Mouse (Mus musculus) mesoderm, embryonic 11.5 days (tissue): ENCODE results near the gene Trio.

Experiments used
- DNase-seq: peaks from one replicate; pipeline ENCODE4 v3.0.0-alpha.2; 2012; ENCODE audit warnings: low read depth, low spot score

Gene Trio

DNA sequence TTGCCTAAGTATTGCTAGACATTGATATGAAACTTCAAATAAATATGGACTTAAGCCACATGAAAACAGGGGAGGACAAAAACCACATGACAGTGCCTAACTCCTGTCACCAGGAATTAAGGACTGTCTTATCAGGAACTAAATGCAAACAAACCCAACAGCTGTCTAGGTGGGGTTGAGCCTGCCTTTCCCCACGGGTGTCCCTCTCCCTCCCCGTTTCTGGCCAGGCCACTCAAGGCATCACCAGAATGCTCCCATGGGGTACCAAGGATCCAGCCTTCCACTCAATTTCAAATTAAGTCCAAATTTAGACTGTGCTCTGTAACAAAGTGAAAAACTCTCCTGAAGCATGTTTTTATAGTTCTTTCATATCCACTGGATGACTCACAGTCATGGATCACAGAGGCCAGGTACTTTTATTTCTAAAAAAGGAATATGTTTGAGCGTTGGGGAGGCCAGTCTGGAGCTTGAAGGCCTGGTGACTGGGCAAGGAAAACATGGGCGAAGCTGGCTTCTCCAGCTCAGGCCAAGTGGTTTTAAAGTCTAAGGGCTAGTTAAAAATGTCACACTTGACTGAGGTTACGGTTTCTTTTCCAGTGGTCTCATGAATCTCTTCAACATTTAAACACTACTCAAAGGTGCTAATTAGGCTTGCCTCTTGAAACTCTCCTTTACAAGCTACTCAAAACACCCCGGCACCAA lies 33.6 kb downstream of the Trio start:
- DNase-seq: no peak

DNA sequence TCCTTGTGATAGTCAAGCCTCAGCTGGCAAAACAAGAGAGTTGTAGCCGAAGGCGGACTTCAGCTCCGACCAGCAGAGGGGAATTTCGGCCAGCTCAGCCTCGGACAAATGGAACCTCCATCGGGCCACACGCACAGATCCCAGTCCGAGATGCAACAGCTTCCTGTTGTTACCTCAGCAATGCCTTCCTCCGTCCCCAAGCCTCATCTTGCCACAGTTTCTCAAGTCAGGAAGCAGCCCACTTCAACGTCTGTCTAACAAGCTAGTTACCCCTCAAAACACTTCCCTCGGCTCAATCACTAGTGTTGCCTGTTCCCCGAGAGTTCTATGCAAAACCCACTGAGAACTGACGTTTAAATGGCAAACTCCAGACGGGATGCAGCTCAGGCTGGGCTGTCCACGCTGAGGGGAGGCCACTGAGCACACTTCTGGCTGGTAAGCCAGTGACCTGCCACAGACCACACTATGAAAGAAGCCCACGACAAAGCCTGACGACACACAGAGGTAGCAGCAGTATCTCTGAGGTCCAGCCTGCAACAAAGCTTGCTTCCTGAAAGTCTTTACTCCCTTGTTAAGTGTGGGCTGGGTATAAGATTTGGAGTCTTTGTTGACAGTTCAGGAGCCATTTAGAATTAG lies 34.5 kb downstream of the Trio start:
- DNase-seq: no peak

DNA sequence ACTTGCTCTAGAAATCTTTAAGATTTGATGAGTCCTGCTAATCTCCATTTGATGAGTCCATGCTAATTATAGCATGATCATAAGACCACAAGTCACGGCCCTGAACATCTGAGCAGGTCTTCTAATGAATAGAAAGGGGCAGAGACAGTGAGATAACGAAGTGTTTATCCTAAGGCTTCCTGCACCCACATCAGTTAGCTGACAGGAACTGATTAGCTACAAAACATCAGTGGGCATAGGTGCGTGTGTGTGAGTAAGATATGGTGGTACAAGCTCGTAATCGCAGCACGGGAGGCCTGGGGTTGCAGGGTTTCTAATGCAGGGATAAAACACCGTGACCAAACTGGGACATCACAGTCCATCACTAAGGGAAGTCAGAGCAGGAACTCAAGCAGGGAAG lies 37.7 kb downstream of the Trio start:
- no peak for DNase-seq

DNA sequence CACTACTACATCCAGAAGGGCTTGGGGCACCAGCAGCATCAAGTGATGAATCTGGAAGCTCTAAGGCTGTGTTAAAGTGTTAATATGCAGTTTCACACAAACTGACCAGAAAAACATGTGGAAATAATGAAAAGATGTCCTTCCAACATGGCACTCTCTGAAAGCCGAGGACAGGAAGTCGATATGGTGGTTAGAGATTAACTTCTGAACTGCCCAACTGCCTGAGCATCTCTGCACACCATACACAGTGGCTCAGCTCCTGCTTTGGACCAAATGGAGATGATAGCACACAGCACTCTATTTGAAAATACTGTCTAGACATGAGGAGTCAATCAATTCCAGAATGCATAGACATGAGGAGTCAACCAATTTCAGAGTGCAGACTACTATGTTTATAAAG lies 40.8 kb downstream of the Trio start:
- DNase-seq: no peak

DNA sequence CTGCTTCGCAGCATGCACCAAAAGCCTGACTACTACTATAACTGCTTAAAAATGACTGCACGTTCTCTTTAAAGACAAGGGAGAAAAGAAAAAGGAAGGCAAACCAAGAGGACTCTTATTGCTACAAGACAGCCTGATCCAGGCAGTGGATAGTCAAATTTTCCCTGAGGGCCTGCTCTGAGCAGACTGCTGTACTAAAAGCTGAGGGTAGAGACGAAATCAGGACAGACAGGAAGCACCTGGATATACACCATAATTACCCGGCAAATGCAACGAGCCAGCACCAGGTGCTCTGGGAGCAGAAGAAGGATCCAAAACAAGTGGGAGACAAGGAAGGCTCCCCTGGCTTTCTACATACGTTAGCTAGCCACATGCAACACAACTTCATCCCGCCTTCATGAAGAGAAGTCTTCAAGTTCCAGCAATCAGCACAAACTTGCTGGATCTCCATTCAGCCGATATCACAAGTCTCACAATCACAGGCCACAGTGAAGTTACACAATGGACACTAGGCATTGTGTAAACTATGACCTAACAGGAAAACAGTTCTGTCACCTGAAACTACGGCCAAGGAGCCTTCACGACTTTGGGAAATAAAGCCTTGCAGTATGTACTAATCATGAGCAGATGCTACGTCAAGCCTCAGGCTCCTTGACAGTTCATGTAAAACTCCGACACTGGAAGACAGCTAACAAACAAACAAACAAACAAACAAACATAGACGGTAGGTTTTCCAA lies 43.7 kb downstream of the Trio start:
- DNase-seq: no peak

DNA sequence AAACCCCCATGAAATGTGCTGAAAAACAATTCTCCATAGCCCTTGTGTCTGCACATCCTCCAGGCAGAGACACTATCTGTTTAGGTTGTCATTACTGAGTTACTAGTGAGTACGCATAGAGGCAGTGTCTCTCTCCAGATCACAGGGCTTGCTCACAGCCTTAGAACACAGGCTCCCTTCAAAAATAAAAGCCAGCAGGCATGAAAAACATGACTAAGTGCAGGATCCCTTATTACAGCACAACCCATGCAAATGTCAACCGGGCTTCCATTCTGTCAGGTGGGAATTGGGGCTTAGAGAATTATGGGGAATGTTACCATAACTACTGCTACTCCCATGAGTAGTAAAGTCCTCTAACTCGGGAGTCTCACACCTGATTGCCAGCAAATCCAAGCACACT lies 44.4 kb downstream of the Trio start:
- no peak for DNase-seq

DNA sequence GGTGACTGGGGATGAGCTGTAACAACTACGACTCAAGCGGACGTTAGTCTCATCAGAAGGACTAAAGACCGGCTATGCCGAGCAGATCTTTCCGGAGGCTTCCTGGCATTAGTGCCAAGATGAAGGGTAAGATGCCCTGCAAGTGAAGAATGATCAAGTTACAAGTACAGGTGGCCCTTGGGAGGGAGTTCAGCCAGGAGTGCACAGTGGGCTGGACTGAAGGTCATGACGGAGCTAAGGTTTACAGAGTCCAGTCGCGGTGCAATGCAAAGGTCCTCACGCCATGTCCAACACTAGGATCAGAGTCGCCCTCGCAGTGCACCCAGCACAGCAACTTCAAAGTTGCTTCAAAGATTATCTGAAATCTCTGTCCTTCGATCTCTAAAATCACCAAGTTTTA lies 45.2 kb downstream of the Trio start:
- DNase-seq: no peak

DNA sequence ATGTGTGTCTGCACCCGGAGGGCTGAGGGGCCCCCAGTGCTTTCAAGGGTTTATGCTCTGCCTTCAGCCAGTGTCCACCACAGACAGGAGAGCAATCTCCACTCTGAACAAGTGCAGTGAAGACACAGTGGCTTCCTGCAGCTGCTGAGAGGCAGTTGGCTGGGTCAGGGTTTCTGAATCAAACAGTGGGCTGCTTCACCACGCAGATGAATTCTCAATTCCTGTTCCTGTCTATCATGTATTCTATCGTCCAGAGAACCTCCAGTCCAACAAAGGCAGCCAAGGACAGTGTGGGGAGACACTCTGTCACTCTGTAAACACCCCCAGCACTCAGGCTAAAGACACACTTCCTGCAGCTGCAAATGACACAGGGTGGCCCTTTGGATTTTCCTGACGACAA lies 48.7 kb downstream of the Trio start:
- no peak for DNase-seq

DNA sequence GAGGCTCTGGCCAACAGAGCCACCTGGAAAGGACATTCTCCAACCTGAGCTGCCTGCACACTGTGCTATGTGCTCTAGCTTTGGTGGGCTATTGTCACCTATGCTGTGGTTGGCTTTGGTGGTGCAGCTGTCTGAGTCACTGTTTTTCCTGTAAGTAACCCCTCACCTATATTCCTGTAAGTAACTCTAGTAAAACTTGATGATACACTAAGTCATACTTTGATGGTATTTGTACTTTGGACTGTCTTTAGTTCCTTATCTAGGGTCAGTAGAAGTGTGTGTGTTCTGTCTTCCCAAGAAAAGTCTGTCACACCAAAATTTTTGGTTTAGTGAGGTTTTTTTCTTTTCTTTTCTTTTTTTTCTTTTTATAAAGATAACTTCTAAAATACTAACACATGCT lies 49.3 kb downstream of the Trio start:
- DNase-seq: no peak

DNA sequence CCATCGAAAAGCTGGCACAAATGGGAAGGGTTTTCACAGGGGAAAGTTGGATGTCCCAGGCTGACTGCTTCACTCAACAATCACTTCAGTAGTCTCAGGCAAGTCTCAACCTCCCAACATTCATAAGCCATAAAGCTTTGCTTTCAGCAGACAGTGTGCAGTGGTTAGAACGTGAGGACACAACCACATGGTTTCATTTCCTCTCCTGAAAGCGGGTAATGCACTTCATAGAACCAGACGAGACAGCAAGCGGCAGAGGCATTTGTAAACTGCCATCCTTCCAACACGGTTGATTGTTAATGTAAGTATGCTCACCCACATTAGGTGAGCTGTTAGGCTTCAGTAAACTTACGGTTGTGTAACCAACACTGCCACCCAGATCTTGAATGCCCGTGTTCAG lies 51.0 kb downstream of the Trio start:
- DNase-seq: no peak

DNA sequence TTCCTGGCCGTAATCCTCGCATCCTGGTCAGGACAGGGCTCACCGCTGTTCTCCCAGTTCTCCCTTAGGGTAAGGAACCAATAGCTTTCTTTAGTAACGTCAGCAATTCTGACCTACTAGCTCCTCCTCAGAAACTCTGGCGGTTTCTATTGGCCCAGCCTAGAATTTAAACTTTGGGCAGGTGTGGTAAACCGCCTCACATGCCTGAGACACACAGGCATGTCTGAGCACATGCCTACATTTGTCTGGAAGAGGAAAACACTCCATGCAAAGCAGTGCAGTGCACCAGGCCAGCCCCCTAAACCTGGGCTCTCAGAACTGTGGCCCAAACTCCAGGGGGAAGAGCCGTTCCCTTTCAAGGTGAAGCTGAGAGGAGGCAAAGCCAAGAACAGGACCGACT lies 57.5 kb downstream of the Trio start:
- DNase-seq: no peak

DNA sequence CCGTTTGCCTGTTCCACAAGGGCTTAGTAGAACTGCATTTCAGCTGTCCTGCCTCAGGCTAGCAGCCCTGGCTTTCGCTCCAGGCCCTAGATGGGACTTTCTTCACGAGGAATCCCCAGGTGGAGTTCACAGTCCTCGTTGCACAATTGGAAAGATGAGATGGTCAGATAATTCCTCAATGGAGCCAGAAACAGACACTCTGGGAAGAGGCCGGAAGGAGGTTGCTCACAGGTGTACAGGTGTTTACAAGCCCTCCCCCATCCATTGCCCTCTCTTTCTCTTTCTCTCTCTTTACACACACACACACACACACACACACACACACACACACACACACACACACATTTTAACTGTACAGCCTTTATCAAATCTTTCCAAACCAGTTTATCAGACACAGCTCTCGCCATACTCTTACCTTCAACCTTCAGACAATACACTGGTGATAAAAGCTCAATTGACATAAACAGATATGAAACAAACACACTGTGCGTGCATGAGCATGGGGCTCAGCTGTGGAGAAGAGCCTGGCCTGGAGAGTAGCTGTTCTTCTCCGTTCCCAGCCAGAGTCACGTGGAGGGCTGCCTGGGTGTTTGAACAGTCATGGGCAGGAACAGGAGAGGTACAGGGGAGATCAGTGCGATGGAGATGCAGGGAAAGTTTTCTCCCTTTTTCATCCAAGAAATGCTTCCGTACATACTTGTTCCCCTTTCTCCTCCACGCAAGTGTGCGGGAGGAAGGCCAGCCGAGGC lies 58.3 kb downstream of the Trio start:
- no peak for DNase-seq

DNA sequence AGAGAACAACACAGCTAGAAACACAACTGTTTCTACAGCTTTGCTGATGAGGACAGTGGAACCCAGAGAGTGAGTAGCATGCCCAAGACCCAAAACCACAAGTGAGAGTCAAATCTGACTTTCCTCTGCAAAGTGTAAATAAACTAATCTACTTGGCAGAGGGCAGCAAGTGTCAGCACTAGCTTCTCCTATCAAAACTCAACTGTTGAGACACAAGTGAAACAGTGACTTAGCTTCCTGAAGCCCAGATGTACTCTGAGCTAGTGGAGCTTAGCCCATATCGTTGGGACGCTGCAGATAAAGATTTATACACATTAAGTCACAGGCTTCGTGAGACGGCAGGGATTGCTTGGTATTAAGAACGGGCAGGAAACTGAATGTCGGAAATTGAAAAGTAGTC lies 60.8 kb downstream of the Trio start:
- DNase-seq: no peak

DNA sequence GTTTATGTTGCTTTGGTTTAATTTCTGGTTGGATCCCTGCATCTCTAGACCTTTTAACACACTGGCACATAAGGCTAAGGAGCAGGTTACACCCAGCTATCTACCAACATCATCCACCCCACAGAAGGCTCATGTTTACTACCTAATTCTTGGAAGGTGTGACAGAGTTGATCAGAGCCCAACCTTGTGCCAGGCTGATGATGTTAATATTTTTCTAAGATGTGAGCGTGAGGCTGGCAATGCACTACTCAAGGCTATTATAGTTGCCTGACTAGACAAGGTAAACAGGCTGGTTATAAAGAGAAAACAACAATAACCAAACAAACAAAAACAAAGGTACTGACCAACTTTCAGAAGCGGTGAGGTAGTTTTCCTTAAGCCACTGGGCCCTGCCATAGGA lies 62.1 kb downstream of the Trio start:
- no peak for DNase-seq

DNA sequence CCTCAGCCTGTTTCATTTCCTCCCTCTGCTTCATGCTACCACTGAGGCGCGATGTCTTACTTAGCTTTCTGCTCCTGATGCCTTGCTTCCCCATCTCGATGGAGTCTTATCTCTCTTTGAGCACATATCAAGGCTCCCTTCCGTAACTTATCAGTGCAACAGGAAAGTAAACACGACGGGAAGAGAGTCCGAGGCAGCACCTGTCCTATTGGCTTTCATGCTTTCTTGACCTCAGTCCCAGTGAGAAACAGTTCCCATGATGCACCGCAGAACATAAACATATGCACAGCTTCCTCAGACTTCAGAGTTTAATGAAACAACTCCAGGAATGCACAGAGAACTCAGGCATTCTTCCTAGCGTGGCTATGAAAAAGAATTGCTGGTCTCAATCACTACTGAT lies 65.0 kb downstream of the Trio start:
- DNase-seq: no peak

DNA sequence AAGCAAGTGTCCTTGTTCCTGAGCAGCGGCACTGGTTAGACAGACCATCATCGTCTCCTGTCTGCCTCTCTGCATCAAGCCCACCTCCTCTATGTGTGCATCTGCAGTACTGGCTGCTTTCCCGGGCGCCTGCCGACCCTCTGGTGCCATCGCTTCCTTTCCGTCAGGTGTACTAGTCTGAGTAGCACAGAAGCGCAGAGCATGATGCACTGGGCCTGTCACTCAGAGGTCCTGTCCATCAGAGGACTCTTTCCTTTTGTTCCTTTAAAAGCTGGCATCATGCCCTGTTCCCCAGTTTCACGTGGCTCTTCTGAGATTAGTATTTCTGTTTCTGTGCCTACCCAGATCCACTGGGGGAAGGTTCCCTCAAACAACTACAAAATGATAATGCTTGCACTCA lies 67.8 kb downstream of the Trio start:
- no peak for DNase-seq

DNA sequence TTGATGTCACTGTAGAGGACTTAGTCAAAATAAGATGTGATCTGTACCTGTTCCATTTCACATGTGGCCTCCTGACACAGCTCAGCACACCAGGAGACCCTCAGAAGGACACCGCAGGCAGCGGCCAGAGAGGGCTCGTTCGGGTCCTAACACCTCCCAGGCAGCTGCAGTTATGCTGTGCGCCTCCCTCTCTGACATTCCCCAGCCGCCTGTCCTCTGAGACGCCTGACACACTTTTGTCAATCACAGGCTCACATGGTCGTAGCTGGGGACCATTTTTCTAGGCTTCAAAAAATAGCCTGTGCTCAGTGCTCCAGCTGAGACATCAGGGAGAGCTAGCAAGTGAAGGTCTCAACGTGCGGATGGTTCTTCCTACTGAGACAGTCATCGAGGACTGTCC lies 70.0 kb downstream of the Trio start:
- DNase-seq: no peak

DNA sequence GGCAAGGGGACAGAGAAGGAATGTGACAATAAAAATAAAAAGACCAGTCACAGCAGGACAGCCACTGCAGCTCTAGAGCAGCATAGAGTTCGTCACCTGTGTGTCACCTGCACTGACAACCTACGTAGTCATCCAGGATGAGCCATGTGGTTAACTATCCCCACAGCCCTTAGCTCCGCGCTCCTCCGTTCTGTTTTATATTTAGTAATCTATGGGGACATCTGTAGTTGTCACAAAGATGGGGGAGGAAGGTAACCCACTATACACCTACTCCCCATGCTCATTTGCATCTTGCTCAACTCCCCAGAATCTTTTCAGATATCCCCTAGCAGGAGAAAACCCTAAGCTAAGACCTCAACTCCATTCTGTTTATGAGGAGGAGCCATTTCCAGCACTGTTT lies 71.3 kb downstream of the Trio start:
- DNase-seq: no peak

DNA sequence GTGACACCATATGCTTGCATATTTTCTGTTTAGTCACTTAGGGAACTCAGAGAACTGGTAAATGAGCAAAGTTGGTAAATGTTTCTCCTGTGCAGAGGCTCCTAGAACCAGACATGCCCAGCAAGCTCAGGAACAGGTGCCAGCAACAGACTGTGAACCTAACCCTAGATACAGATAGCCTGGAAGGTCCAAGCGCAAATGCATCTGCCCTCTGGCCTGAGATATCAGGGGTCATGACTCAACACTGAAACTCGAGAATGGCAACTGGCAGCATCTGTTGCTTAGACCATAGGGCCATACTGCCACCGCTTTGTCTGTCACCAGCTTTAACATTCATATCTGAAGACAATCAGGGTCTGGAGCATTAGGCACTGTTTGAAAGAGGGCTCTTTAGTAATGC lies 72.1 kb downstream of the Trio start:
- DNase-seq: no peak

DNA sequence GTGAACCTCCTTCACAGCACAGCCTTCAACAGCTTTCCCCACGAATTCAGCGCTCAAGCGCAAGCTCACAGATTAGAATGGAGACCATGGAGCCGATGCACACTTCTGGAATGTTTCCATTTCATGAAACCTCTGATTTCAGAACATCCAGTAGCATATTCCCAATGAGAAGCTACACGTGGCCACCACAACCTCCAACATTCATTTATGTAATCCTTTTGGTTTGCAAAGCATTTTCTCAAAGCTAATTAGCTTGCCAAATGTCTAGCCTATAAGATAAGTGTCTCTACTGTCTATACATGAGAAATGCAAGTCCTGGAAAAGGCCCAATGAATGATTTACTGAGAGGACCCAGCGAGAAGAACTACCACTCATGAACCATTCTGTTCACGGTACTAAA lies 74.5 kb downstream of the Trio start:
- DNase-seq: no peak

DNA sequence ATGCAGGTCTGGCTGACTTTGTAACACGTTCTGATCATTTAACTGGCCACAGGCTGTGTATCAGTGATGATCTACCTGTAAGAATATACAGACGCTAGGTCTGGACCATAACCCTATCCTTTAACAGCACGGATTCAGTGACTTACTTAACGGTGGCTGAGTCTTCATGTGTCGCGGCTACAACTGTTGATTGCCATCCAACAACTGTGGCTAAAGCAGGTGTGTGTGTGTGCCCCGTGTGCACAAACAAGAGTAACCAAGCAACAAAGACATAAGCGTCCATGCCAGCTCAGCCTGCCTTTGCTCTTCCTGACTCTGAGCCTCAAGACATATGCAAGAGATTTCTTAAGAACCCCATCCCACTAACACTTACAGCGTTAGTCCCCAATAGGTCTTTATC lies 76.5 kb downstream of the Trio start:
- DNase-seq: no peak

DNA sequence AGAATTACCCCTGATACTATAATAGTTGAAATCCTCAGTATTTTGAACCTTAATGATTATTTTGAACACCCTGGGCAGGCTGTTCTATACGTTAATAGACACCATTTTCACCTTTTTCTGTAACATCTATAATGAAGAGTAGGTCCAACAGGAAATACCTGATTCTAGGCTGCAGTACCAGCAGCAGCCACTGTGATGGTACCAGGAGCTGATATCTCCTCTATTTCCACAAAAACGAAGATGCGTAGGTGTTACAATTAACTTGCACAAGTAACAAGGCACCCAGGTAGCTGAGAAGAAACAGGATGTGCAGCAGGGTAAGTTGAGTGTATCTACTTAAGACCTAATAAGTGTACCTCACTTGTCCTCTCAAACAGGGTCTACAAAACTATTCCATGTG lies 77.8 kb downstream of the Trio start:
- no peak for DNase-seq

DNA sequence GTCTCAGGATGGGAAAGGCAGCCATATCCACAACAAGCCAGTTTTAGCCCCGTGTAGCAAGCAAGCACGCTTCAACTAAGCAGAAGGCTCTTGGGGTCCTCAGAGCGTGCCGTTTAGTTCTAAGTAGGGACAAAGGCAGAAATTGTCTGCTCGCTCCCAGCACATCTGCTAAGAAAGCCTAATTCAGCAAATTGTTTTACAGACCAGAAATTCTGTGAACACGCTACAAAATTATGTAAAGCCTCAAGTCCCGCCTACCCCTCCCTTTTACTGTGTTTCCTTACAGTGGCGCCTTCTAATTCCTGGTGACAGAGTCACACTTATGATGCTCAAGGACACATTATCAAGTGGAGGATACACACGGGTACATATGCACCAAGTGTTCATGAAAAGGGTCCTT lies 80.1 kb downstream of the Trio start:
- DNase-seq: no peak
